Mouse (Mus musculus) left cerebral cortex, adult 18-20 months (tissue): ENCODE measurements around the gene Togaram1. TPM values are rescaled to one million over a fixed set of nuclear protein-coding genes. Genes with fewer than 3 reads are reported as not detected.

Experiments
- DNase-seq, 2 experiments: peaks; one replicate each; pipeline ENCODE4 v3.0.0; 2021 to 2022; ENCODE audit warnings: low spot score in 2 of 2, mixed read lengths in 1 of 2
- total RNA-seq, 2 experiments: library from RNA; stranded (reverse); gene quantifications; 2 replicates each; pipeline ENCODE4 v1.2.3; 2021

Gene Togaram1
- total RNA-seq, 2 experiments from 2014 or later = 54.3 to 57.4 TPM

GRCm38 (mm10) chr12:65037546-65037937 is 71.9 kb downstream of the Togaram1 start:
- no peak for DNase-seq

- DNase-seq = no peak
Measured at GRCm38 (mm10) chr12:65048799-65049198, 83.2 kb downstream of the Togaram1 start.

- DNase-seq = no peak
Measured at GRCm38 (mm10) chr12:65058203-65058602, 92.6 kb downstream of the Togaram1 start.

- no peak for DNase-seq
Measured at GRCm38 (mm10) chr12:65061082-65061481, 95.5 kb downstream of the Togaram1 start.

GRCm38 (mm10) chr12:65065241-65065640 is 99.6 kb downstream of the Togaram1 start:
- no peak for DNase-seq

- no peak for DNase-seq
Measured at GRCm38 (mm10) chr12:65066234-65066633, 100.6 kb downstream of the Togaram1 start.

GRCm38 (mm10) chr12:65068409-65068808 is 102.8 kb downstream of the Togaram1 start:
- DNase-seq = no peak

Other genes with a start within 250 kb of the Togaram1 start
- 10 to 100 TPM; 17.3 to 18.6 TPM for gene Gm527, start 47.9 kb upstream of the Togaram1 start, total RNA-seq
- gene Klhl28, start 270 bp upstream of the Togaram1 start, total RNA-seq = 10 to 100 TPM; 24.5 to 26.6 TPM
- gene Prpf39, start 70.5 kb downstream of the Togaram1 start, total RNA-seq = 10 to 100 TPM; 37.0 to 38.1 TPM
- 100 to 1,000 TPM; 173 to 174 TPM for gene Fkbp3, start 108.2 kb downstream of the Togaram1 start, total RNA-seq
- gene Fancm, start 109.8 kb downstream of the Togaram1 start, total RNA-seq = 10 to 100 TPM; 12.7 to 14.2 TPM
- under 1 TPM; 0.21 to 0.51 TPM for gene Mis18bp1, start 206.8 kb downstream of the Togaram1 start, total RNA-seq